Mouse (Mus musculus) c-Kit-negative CD71-positive TER-119-positive erythroid progenitor cells, embryonic 14.5 days (primary cell): ENCODE results near the gene Snupn.
A peak's percentile ranks its signal among the peaks of the same experiment; 100 is the strongest.
"Not testable (repeated sequence)": the region's sequence is repeated elsewhere in the genome, so short reads cannot be mapped to it uniquely, and the experiment has no call there.

Experiments
- DNase-seq: peaks from one replicate; pipeline ENCODE4 v3.0.0-alpha.2; 2013; ENCODE audit warnings: low read depth, low spot score

The Snupn gene

DNA sequence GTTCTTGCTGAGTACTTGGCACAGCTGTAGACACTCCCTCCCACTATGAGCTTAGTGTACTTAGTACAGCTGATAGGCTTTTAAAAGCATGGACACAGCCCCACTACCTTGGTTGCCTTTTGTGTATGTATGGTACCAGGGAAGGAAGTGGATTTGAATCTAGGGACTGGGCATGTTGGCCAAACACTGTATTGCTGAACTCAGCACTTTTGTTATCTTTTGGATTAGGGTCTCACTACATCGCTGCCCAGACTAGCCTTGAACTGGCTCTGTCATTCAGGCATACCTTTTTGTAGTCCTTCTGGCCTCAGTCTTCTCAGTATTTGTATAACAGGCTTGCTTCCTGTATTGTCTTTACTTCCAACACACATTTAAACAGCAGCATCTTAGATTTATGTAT is 20.1 kb upstream of the Snupn start:
- no peak for DNase-seq

DNA sequence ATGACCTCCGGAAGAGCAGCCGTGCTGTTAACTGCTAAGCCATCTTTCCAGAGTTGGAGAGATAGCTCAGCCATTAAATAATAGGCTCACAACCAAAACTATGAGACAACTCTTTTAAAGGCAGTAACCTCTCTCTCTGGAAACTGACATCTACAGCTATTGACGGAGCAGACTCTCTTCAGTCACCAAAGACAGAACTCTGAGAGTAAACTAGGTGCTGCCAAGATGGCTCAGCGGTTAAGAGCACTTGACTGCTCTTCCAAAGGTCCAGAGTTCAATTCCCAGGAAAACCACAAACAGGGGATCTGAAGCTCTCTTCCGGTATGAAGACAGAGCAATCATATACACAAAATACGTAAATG is 13.8 kb upstream of the Snupn start:
- DNase-seq: no peak

DNA sequence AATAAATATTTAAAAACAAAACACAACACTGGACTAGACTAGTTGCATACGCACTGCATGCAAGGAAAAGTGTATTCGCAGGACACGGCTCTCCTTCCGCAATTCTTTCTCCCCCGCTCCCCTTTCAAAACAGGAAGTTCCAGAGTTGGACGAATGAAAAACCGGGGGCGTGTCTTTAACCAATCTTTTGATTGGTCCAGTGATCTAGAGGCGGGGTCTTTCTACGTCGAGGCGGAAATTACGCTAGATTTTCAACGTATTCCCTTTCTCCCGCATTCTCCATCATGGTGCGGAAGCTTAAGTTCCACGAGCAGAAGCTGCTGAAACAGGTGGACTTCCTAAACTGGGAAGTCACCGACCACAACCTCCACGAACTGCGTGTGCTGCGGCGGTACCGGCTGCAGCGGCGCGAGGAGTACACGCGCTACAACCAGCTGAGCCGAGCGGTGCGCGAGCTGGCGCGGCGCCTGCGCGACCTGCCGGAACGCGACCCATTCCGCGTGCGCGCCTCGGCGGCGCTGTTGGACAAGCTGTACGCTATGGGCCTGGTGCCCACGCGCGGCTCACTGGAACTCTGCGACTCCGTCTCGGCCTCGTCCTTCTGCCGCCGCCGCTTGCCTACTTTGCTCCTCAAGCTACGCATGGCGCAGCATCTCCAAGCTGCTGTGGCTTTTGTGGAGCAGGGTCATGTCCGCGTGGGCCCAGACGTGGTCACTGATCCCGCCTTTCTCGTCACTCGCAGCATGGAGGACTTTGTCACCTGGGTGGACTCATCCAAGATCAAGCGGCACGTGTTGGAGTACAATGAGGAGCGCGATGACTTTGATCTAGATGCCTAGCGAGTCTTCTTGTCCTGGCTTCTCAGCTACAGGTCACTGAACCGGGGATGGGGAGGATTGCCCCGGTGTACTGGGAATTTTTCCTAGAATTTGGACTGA is 13.2 kb upstream of the Snupn start, which contains the start of gene Imp3:
Gene Imp3 (plus strand): TSS at position 253 of the 938 bp plus-strand sequence.
- peak; percentile 91 for DNase-seq

DNA sequence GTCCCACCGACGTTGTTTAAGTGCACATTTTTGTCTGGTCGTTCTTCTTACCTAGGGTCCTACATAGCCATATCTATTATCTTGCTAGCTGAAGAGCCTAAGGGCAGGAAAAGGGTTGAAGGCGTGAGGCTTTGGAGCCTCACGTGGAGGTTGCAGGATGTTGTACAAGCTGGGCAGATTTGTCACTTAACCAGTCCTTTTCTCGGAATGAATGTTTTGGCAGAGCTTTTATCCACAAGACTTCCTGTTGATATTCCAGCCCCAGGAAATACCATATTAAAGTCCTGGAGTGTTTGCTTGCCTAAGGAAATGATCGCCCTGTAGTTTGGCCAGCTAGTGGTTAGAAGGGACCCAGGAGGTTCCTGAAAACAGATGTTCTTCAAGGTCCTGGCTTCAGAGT is 12.3 kb upstream of the Snupn start:
- DNase-seq: no peak

DNA sequence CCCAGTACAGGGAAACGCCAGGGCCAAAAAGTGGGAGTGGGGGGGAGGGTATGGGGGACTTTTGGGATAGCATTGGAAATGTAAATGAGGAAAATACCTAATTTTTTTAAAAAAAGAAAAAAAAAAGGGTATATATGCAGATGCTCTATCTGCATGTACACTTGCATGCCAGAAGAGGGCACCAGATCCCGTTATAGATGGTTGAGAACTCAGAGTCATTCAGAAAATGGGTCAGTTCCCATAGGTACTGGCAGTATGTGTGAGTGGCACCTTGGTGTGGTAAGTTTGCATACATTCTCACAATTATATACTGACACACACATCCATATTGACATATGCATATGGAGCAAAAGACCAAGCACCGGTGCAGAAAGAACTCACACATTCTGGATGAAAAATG is 3.2 kb upstream of the Snupn start:
- peak; percentile 32 for DNase-seq

DNA sequence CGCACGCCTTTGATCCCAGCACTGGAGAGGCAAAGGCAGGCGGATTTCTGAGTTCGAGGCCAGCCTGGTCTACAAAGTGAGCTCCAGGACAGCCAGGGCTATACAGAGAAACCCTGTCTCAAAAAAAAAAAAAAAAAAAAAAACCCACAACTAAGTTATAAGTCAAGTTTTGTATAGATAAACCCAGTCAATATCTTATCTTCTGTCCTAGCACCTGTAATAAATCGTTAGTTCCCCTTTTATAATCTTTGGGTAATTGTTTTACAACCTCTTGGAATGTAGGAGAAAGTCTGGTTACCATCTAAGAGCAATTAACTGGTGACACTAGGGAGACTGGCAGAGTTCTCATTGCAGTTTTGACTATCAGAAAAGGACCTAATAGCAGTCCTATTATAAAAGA is 2.0 kb upstream of the Snupn start:
- not testable (repeated sequence) for DNase-seq

DNA sequence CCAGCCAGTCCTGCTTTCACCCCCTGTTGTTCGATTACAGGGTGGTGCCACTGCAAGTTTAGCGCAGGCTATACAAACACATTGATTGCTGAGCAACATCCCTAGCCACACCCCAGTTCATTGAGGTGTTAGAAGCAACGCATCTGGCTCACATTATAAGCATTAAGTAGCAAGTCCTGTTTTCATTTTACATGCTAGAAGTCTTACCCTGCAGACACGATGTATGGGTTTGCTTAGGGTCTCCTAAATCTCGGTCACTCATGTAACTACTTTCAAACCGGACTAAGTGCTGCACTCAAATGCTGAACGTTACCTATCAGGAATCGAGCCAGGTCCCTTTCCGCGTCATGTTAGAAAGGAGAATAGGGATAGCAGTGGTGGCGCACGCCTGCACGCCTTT is 911 bp upstream of the Snupn start:
- peak; percentile 12 for DNase-seq

DNA sequence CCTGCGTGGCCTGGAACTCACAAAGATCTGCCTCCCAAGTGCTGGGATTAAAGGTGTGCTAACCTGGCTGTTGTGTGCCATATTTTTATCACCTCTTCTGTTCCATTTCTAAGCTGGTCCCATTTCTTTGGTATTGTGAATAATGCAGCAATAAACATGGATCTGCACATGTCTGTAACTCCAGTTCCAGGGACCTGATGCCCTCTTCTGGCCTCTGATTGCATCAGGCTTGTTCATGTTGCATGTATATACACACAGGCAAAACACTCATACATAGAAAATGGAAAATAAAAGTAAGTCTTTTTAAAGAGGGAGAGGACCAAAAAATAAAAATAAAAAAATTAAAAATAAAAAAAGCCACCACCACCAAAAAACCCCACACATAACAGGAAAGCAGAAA is 2.9 kb downstream of the Snupn start:
- DNase-seq: no peak

DNA sequence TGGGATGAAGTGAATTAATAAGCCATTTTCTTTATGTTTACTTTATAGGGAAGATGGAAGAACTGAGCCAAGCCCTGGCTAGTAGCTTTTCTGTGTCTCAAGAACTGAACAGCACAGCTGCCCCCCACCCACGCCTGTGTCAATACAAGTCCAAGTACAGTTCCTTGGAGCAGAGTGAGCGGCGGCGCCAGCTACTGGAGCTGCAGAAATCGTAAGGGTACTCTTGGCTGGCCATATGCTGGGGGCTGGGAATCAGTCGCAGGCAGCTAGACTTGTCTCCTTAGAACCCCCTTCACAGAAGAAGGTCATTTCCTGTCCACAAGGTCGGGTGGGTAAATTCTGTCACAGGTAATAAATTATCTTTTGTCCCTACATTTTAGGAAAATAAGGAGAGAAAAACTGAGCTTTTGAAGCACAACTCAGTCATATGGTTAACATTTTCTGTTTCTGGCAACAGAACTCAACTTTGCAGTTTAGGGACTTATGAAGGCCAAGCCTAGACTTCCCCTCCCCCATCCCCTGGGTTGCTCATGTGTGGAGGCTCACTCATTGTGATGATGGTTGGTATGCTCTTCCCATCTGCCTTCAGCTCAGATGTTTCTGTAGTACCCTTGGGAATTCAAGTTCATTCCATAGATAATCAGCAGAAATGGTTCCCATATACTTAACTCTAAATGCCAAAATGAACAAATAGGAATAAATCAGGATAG is 6.4 kb downstream of the Snupn start:
- DNase-seq: no peak

DNA sequence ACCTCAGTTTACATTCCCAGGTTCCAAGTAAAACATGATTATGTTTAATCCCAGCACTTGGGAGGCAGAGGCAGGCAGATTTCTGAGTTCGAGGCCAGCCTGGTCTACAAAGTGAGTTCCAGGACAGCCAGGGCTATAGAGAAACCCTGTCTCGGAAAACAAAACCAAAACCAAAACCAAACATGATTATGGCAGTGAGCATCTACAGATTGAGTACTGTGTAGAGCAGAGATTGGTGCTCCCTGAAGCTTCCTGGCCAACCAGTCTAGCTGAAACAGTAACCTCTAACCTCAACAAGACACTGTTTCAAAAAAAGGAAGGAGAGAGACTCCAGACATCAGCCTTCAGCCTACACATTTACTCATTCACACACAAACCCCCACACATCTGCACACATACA is 8.0 kb downstream of the Snupn start:
- no peak for DNase-seq

DNA sequence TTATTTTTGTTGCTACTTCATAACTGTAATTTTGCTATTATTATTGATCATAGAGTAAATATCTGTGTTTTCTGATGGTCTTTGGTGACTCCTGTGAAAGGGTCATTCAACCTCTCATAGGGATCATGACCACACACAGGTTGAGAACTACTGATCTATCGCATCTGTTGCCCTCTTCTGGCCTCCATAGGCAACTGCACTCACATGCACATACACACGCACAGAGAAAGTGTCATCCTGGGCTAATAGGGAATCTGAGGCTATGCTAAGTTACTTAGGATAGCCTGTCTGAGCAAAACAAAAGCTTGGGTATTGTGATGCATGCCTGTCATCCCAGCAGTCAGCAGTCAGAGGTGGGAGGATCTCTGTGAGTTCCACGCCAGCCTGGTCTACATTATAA is 10.9 kb downstream of the Snupn start:
- no peak for DNase-seq

DNA sequence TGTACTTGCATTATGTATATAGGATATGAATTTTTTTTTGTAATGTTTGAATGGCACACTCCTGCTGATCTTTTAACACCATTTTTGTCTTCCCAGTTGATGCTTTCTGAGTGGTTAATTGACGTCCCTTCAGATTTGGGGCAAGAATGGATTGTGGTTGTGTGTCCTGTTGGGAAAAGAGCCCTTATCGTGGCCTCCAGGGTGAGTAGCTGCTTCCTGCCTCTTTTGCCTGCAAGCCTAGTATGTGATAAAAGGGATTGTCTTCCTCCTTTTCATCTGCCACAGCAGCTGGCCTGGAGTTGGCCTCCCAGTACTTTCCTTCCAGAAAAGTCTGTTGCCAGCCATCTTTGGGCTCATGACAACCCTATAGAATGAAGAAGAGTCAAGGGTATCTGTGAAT is 19.5 kb downstream of the Snupn start:
- no peak for DNase-seq

DNA sequence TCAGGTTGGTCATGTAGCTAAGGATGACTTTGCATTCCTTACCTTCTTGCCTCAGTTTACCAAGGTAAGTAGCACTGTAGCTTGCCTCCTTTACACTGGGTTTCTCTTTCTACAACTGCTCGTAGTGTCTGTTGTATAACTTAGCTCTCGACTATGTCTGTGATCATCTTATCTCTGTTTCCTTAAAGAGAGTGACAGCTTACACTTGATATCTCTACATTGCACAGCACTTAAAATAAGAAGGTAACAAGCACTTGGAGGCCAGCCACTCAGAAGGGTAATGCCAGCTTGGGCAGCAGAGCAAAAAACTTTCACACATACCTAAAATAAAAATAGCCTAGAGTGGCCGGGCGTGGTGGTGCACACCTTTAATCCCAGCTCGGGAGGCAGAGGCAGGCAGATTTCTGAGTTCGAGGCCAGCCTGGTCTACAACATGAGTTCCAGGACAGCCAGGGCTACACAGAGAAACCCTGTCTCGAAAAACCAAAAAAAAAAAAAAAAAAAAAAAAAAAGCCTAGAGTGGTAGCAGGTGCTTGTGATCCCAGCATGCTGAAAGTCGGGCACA is 23.4 kb downstream of the Snupn start:
- no peak for DNase-seq

DNA sequence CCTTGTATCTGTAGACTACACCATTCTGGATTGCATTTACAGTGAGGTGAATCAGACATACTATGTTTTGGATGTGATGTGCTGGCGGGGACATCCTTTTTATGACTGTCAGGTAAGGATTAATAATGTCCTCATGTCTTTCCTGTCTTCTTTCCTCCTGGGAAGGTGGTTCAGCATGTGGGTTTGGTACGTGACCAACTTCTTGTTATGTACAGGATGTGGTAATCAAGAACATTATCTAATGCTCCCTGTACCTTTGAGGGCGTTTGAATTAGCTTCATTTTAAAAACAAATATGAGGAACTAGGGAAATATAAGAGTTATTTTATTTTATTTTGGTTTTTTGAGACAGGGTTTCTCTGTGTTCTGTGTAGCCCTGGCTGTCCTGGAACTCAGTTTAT is 24.5 kb downstream of the Snupn start:
- no peak for DNase-seq

DNA sequence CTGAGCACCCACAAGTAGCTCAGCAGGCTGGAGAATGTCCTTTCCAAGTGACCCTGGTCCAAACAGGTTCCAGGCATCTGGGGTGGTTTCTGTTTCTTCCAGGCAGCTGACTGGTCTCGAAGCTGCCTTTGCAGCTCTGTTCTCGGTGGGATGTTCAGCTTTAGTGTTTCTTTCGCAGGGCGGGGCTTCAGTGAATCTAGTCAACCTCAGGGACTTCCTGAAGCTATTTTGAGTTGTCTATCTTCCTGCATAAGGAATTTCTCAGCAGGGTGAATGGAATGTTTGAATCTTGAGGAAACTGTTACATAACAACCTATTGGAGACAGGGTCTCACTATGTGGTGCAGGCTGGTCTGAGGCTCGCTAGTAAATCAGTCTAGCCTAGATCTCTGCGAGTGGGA is 29.5 kb downstream of the Snupn start:
- DNase-seq: no peak

DNA sequence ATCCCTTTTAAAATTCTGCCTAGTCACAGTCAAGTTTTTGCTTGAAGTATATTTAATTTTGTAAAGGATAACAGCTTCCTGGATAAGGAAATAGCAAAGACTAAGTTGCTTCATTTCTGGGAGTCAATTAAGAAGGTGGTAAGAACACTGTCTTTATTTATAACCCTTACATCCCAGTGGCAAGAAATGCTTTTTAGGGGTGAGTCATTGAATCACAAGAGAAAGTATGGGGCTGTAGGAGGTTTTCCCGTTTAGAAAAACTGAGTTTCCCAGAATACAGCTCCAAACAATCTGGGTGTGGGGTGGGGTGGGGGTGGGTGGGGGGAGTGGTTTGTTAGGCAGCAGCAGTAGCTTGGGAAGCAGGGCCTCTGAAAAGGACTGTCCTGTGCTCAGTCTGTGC is 30.8 kb downstream of the Snupn start:
- no peak for DNase-seq

DNA sequence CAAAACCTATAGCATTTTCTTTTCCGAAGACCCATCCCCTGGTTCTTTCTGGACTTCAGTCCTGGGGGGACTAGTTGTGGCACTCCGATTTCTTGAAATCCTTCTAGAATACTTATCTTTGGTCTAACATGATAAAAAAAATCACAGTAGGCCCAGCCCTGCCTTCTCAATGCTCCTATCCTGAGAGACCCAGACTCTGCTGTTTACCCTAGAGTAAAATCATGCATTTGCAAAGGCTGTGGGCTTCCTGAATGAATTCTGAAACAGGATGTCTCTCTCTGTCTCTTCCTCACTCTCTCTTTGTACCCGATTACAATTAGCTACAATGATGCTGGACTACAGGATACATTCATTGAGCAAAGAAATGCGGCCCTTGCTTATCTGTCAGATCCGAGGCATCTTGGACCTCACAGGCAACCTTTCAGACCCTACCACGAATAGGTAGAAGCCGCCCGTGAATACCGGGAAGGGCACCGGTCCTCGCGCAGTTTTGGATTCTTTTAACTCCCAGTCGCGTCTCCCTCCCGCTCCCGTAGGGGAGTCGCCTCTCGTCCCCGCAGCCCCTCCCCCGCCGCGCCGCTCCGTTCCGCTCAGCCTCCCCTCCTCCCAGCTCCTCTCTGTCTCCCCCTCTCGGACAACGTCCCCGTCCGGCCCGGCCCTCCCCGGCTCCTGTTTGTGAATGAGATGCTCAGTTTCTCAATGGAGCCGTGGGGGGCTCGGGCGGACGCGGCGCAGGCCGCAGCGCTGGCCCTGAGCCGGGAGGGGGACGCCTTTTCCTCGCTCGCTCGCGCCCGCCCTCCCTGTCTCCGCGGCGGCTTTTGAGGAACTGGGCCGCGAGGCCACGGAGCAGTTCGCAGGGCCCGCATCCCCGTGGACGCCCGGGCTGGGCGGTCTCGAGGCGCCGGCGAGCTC is 43.9 kb downstream of the Snupn start, which contains the start of gene Ptpn9:
Gene Ptpn9 (plus strand): TSS at position 638 of the 912 bp plus-strand sequence.
- DNase-seq: peak; percentile 3

DNA sequence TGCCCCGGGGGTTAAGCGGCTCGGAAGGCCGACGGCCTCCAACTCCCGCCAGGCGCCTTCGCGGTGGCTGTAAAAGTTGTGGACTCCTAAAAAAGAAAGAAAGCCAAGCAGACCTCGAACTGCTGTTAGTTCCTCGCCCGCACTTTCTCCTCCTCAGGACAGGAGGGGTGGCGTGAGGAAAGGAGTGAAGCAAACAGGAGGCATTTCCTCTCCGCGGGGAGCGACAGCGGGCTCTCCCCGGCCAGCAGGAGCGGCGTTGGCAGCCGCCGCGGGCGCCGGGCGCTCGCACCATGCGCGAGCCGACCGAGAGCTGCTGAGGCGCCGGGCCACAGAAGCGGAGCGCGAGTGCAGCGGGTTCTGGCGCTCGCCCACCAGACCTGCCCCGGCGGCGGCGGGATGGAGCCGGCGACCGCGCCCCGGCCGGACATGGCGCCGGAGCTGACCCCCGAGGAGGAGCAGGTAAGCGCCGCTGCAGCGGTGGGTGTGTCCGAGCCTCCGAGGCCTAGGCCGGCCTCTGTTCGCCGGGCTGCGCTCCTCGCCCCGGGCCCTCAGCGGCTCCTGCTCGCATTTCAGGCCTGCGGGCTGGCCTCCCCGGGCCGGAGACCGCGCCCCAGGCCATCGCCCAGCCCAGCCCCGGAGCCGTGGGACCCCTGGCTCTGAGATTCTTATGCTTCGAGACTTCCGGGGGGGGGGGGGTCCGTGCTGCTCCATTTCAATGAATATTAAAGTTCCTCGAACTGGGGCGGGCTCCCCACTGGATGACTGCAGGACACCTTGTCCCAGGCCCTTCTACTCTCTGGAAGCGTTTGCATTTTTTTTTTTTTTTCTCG is 44.7 kb downstream of the Snupn start:
- DNase-seq: peak; percentile 9

DNA sequence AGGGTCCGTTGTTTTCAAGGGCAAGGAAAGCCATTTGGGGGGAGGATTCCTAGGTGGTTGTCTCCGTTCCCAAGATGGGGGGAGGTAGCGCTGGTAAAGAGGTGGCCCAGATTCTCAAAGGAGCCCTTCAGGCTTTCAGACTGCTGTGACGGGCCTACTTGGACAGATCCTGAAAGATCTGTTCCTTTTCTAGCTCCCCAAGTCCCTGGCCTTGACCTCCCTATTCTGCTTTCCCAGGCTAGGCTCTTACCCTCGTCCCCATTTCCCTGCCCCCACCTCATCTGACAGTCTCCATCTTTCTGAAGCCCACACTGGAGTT is 45.3 kb downstream of the Snupn start:
- no peak for DNase-seq

DNA sequence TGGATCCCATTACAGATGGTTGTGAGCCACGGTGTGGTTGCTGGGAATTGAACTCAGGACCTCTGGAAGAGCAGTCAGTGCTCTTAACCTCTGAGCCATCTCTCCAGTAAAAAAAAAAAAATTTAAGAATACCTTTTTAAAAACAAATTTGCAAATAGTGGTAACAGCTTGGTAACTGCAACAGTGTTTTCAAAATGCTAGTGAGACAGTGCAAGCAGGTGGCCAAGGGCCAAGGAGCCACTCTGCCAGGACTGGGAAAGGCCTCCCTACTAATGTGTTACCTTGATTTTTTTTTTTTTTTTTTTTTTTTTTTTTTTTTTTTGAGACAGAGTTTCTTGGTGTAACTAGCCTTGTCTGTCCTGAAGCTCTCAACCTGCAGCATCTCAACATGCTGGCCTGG is 46.5 kb downstream of the Snupn start:
- not testable (repeated sequence) for DNase-seq

DNA sequence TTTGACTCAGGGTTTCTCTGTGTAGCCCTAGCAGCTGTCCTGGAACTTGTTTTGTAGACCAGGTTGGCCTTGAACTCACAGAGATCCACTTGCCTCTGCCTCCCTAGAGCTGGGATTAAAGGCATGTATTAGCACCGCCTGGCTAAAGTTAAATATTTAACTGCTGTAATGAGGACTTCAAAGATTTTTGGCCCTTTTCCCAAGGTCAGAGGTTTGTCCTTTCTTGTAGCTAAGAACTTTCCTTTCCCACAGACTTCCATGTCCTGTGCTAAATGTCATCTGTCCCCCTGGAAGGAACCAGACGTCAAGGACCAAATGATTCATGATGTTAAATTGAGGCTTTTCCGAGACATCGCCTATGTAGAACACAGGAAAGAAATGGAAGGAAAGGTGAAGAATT is 52.3 kb downstream of the Snupn start:
- no peak for DNase-seq
